Mouse (Mus musculus): Measurements from ENCODE around the gene Aldh16a1. TPM values are rescaled to one million over a fixed set of nuclear protein-coding genes. Genes with fewer than 3 reads are reported as not detected.
A peak's percentile ranks its signal among the peaks of the same experiment; 100 is the strongest.

Gene Aldh16a1
- 69.3 and 69.9 TPM in 2 replicates for polyA plus RNA-seq (2015; fragmentation: Nextera tagmentation; extraction: Ambion mirVana)

DNA sequence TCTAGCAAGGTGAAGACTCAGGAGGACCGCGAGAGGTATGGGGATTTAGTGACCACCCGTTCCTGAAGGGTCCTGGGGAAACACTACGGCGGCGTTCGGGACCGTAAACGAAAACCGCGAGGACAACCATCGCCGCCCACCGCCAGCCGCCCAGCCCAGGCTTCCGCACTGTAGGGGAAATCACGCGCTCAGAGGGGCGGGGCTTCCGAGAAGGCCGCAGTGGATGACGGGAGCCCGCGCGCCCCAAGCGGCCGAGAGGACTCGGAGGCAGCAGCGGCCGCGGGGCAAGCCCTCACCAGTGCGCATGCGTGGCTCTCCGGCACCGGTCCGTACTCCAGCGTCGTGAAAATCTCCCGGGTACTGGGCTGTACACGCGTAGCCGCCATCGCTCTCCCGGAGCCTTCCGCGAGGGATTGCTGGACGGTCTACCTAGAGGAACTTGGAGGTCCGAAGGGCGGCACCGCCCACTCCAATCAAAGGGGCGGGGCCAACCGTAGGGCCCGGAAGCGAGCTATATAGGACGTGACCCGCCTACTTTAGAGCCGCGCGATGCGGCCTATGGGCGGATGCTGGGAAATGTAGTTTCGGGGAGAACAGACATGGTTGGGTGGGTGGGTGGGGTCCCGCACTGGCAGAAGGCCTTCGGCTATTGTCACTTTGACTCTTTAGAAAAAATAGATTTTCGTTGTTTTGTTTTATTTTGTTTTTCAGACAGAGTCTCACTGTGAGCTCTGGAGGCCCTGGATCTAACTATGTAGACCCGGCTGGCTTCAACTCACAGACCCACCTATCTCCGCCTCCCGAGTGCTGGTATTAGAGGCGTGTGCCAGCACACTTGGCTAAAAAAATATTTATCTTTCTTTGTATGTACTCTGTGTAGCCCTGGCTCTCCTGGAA is at the start of gene Aldh16a1, which contains the start of gene Pih1d1:
TSS of gene Aldh16a1 (minus strand) at position 489 of the 897 bp plus-strand sequence.
TSS of gene Pih1d1 (plus strand) at position 208 of the 897 bp plus-strand sequence.
- H3K27me3 ChIP-seq: no peaks in the 10 kb centered on the region
- peak within 1 kb of the TSS; percentile 89 for H3K9ac ChIP-seq
- H3K36me3 ChIP-seq: peaks cover 29% of the 10 kb centered on the region
- H3K4me3 ChIP-seq (replicated peaks): peak within 1 kb of the TSS; percentile 63
- peak within 1 kb of the TSS; percentile 97 for H3K27ac ChIP-seq
- ATAC-seq (replicated peaks; ENCODE audit: low FRiP score): peak; percentile 94
- H3K9me3 ChIP-seq (replicated peaks): no peaks in the 10 kb centered on the region
- WGBS: 4% methylated on average over 69 of the region's 69 CpGs
- peaks cover 44% of the 10 kb centered on the region for H3K4me1 ChIP-seq
- H3K4me2 ChIP-seq: peak within 1 kb of the TSS; percentile 74

DNA sequence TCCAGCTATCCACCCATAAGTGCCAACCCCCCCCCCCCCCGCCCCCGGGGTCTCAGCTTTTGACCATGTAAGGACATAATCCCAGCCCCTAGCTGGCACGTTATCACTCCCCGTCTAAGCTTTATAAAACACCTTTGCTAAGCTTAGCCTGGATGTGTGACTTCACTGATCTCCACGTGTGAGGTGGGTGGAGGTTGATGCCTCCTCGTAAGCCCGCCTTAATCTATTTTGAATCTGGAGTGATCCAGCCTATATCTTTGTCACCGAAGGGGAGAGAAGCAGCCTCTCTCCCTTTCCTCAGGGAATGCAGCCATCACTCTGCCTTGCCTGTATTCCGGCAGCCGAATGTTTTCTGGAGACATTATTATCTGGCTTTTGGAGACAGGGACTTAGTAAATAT is 48.3 kb upstream of the Aldh16a1 start:
- H3K27me3 ChIP-seq: peaks cover 6% of the 10 kb centered on the region; the same call in 1 of the 2 replicates
- WGBS: 61% methylated on average over 10 of the region's 10 CpGs
- H3K9me3 ChIP-seq (replicated peaks): no peaks in the 10 kb centered on the region
- H3K4me3 ChIP-seq (replicated peaks): no peak overlapping the region
- peaks cover 6% of the 10 kb centered on the region; the same call in 1 of the 2 replicates for H3K4me1 ChIP-seq
- H3K4me2 ChIP-seq: no peak overlapping the region
- no peak overlapping the region for H3K9ac ChIP-seq
- no peak for ATAC-seq (replicated peaks; ENCODE audit: low FRiP score)
- H3K36me3 ChIP-seq: no peaks in the 10 kb centered on the region
- H3K27ac ChIP-seq: no peak overlapping the region

DNA sequence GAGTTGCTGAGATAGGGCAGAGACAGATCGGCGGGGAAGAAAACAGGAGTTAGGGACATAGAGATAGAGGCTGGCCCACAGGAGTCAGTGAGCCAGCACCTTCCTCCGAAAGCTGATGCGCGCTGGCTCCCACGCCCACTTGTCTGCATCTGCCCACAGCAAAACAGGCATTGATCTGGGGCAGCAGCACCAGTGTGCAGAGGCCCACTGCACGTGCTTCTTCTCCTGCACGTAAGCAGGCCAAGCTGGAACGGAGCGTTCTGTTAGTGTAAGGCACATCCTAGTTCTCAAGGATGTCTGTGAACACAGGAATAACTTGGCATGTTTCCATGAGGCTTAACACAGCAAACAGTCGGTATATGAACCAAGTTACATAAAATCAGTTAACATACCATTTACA is 44.6 kb upstream of the Aldh16a1 start:
- no peak overlapping the region for H3K4me2 ChIP-seq
- no peak overlapping the region for H3K4me3 ChIP-seq (replicated peaks)
- H3K27me3 ChIP-seq: peaks cover 22% of the 10 kb centered on the region; the same call in 1 of the 2 replicates
- 81% methylated on average over 11 of the region's 11 CpGs for WGBS
- H3K9ac ChIP-seq: 0 out of 2 replicates have a peak overlapping the region, but pooled peaks have one; percentile 2
- no peaks in the 10 kb centered on the region for H3K36me3 ChIP-seq
- H3K4me1 ChIP-seq: peaks cover 3% of the 10 kb centered on the region; the same call in 1 of the 2 replicates
- no peak overlapping the region for H3K27ac ChIP-seq
- no peaks in the 10 kb centered on the region for H3K9me3 ChIP-seq (replicated peaks)
- no peak for ATAC-seq (replicated peaks; ENCODE audit: low FRiP score)

DNA sequence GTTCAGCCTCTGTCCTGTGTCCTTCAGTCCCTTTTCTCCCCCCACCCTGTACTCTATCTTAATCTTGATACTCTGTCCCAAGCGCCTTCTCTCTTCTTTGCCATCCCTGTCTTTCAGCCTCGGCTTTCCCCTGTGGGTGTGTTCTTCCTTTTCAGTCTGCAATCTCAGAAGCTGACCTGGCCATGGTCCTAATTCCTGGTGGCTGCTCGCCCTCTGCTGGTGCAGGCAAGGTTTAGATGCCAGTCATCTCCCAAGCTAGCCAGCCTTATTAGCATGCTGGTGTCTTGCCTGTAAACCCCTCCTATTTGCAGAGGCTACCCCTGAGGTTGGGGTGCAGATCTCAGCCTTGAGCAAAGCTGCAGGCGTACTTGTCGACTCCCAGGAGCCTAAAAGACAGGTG is 44.1 kb upstream of the Aldh16a1 start:
- H3K27me3 ChIP-seq: peaks cover 22% of the 10 kb centered on the region; the same call in 1 of the 2 replicates
- WGBS: 9% methylated on average over 5 of the region's 5 CpGs

DNA sequence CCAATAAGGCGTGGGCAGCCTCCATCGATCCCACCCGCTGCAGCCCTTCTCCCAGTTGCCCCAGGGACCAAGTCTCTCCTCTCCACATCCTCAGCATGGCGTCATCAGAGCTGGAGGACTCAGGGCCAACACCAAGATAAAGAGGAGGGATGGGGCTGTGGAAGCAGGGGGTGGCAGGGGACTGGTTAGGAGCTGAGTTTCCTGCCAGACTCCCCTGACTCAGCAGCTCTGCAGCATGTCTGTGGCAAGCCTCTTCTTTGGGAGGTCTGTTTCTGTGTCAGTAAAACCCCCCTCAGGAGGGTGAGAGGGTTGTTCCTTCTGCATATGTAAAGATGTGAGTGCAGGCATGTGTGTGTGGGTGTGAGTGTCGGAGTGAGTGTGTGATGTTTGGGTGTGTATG is 42.6 kb upstream of the Aldh16a1 start:
- Histone ChIP-seq H3K27ac (no peak overlapping the region), H3K27me3 (peaks cover 22% of the 10 kb centered on the region; the same call in 1 of the 2 replicates), H3K36me3 (no peaks in the 10 kb centered on the region), H3K4me2 (no peak overlapping the region), H3K9ac (no peak overlapping the region), H3K4me3 (replicated peaks) (no peak overlapping the region), H3K9me3 (replicated peaks) (no peaks in the 10 kb centered on the region), H3K4me1 (peaks cover 16% of the 10 kb centered on the region)
- 69% methylated on average over 5 of the region's 5 CpGs for WGBS
- ATAC-seq (replicated peaks; ENCODE audit: low FRiP score): no peak

More for the DNA sequence above, 44.1 kb upstream of the Aldh16a1 start:
- ATAC-seq (replicated peaks; ENCODE audit: low FRiP score): 0 out of 2 replicates have a peak, but pooled peaks have one; percentile 43
- Histone ChIP-seq H3K4me3 (replicated peaks) (no peak overlapping the region), H3K36me3 (no peaks in the 10 kb centered on the region), H3K27ac (no peak overlapping the region), H3K9me3 (replicated peaks) (no peaks in the 10 kb centered on the region), H3K4me1 (peaks cover 8% of the 10 kb centered on the region; the same call in 1 of the 2 replicates), H3K4me2 (no peak overlapping the region), H3K9ac (no peak overlapping the region)

DNA sequence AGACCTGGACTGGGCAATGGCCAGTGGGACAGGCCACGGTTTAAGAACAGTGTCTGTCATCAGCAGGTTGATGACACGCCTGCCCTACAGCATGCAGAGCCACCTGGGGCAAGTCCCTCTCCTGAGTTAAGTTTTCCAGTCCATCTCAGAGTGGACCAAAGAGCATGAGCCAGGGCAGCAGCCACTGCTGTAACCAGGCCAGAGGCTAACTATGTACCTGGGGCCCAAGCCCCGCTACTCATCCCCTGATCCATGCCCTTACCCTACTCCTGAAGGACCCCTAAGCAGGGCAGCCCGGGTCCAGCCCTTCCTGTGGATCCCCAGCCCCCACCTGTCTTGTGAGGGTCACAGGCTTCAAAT is 41.8 kb upstream of the Aldh16a1 start:
- Histone ChIP-seq H3K9me3 (replicated peaks) (no peaks in the 10 kb centered on the region), H3K9ac (no peak overlapping the region), H3K36me3 (no peaks in the 10 kb centered on the region), H3K4me1 (peaks cover 25% of the 10 kb centered on the region), H3K27ac (no peak overlapping the region), H3K4me3 (replicated peaks) (no peak overlapping the region), H3K4me2 (no peak overlapping the region), H3K27me3 (peaks cover 26% of the 10 kb centered on the region; the same call in 1 of the 2 replicates)
- no peak for ATAC-seq (replicated peaks; ENCODE audit: low FRiP score)
- 87% methylated on average over 4 of the region's 4 CpGs for WGBS

DNA sequence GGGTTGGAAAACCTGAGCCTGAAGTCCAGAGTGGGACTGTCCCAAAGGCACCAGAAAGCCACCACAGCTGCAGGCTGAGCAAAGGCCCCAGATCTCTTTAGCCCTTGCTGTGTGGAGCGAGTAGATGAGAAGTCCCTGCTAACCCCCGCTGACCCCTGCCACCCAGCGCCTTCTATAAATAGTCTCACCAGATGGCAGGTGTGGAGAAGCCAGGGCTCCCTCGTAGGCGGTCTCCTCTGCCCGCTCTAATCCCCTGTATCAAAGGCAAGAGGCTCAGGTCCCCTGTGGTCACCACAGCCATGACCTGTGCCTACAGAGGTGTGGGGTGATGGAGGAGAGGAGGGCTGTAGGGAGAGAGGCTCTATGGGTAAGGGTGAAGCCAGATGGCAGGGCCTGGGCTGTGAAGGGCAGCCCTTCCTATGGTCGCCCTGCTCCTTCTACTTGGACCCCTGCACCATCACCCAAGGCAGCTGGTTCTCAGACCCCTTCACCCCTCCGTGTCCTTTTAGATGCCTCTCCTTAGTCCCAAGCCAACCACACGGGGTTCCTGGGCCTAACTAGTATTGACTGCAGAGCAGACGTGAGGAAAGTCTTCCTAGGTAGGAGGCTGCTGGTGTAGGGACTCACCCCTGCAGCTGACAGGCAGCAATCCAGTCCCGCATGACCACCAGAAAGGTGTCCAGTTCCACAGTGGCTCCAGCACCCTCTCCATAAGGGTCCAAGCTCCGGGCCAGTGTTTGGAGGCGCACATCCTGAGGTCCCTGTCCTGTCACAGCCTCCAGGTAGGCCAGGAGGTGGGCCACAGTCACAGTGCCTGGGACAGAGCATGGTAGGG is 41.2 kb upstream of the Aldh16a1 start:
- H3K36me3 ChIP-seq: no peaks in the 10 kb centered on the region
- no peak overlapping the region for H3K4me3 ChIP-seq (replicated peaks)
- no peaks in the 10 kb centered on the region for H3K9me3 ChIP-seq (replicated peaks)
- WGBS: 58% methylated on average over 13 of the region's 13 CpGs
- no peak overlapping the region for H3K4me2 ChIP-seq
- H3K9ac ChIP-seq: no peak overlapping the region
- ATAC-seq (replicated peaks; ENCODE audit: low FRiP score): no peak
- H3K27ac ChIP-seq: no peak overlapping the region
- peaks cover 26% of the 10 kb centered on the region; the same call in 1 of the 2 replicates for H3K27me3 ChIP-seq
- peaks cover 29% of the 10 kb centered on the region for H3K4me1 ChIP-seq

DNA sequence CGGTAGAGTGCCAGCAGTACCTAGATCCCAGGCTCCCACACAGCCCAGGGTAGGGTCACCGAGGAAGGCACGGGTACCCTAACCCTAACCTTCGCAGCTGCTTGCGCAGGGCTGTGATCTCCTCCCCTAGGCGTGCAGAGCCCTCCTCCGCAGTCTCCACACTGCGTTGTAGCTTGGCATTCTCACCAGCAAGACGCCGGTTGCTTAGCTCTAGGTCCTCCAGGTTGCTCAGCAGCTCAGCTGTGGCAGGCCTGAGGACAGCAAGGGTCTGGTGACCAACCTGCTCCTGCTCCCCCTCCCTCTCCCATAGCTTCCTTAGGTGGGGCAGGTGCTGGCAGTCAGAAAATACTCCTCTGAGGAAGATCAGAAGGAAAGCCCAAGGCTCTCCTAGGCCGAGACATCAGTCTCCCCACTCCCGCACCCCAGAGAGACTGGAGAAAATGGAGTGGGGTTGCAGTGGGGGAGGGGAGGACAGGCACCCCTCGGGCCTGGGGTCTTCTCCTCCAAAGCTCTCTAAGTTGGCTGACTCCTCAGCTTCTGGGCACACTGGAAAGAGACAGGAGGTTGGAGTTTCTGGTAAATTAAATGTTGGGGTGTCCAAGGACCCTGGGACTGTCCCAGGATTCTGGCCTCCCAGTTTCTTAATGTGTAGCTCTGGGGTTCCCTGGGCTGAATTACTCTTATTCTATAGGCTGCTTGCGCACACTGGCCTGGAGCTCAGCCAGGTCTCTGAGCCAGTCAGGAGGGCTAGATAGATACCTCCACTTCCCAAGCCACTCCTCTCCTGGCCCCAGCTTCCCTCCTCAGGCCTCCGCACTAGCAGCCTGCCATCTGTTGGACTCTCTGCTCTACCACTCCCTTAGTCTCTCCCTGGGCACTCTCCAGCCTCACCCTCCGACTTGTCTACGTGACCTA is 39.7 kb upstream of the Aldh16a1 start:
- H3K9me3 ChIP-seq (replicated peaks): no peaks in the 10 kb centered on the region
- WGBS: 75% methylated on average over 17 of the region's 17 CpGs
- no peak overlapping the region for H3K27ac ChIP-seq
- peaks cover 29% of the 10 kb centered on the region for H3K4me1 ChIP-seq
- no peak overlapping the region for H3K4me2 ChIP-seq
- ATAC-seq (replicated peaks; ENCODE audit: low FRiP score): no peak
- no peak overlapping the region for H3K9ac ChIP-seq
- H3K27me3 ChIP-seq: peaks cover 34% of the 10 kb centered on the region
- H3K36me3 ChIP-seq: no peaks in the 10 kb centered on the region
- H3K4me3 ChIP-seq (replicated peaks): no peak overlapping the region

DNA sequence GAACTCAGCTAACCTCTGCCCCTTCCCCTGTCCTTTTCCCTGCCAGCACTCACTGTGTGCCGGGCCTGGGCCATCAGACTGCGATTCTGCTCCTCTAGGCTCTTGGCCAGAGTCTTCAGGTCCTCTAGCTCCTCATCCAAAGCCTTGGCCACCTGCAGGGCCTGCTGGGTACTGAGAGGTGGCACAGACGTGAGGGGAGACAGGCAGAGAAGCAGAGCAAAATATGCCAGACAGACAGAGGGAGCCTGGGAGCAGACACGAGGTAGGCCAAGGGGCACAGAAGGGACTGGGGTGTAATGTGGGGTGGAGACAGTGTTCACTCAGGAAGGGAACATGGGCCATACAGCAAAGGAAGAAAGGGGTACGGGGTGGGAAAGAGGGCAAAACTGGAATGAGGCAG is 39.0 kb upstream of the Aldh16a1 start:
- Histone ChIP-seq H3K4me1 (peaks cover 29% of the 10 kb centered on the region), H3K4me3 (replicated peaks) (no peak overlapping the region), H3K9ac (no peak overlapping the region), H3K36me3 (no peaks in the 10 kb centered on the region), H3K27me3 (peaks cover 41% of the 10 kb centered on the region), H3K9me3 (replicated peaks) (no peaks in the 10 kb centered on the region), H3K4me2 (no peak overlapping the region), H3K27ac (no peak overlapping the region)
- no peak for ATAC-seq (replicated peaks; ENCODE audit: low FRiP score)
- WGBS: 56% methylated on average over 5 of the region's 5 CpGs

DNA sequence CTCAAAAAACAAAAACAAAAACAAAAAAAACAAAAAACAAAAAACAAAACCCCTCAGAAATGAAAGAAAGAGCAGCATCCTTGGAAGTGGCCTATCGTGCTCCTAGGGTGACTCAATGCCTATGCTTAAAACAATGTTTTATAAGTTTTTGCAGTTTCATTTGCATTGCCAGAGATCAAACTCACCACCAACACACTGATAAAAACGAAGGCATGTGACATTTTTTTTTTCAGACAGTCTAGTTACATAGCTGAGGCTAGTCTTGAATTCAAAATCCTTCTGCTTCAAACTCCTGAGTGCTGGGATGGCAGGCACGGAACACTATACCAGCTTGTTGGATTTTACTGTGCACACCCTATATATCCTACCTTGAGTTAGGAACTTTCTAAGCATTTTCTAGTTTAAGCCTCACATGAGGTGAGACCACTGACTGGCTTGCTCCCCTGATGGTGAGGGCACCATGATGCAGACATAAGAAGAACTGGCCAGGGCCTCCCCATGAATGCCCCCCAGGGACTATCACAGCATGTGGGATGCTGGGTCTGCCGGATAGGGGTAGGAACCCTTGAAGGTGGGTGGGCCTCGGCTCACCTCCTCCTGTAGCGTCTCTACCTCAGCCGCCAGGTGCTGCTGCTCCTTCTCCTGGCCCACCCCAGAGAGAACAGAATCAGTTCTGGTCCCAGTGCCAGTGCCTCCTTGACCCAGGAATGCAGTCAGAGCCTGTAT is 38.4 kb upstream of the Aldh16a1 start:
- Histone ChIP-seq H3K9ac (no peak overlapping the region), H3K36me3 (no peaks in the 10 kb centered on the region), H3K27me3 (peaks cover 45% of the 10 kb centered on the region), H3K4me1 (peaks cover 26% of the 10 kb centered on the region), H3K9me3 (replicated peaks) (no peaks in the 10 kb centered on the region), H3K4me2 (no peak overlapping the region), H3K27ac (peak overlapping the region; percentile 67), H3K4me3 (replicated peaks) (no peak overlapping the region)
- ATAC-seq (replicated peaks; ENCODE audit: low FRiP score): no peak
- WGBS: 89% methylated on average over 7 of the region's 7 CpGs
